Mouse (Mus musculus): ENCODE results near the gene Gm10073. TPM values are rescaled to one million over a fixed set of nuclear protein-coding genes. Genes with fewer than 3 reads are reported as not detected.
"Not testable (repeated sequence)": the region's sequence is repeated elsewhere in the genome, so short reads cannot be mapped to it uniquely, and the experiment has no call there.

The Gm10073 gene
- total and polyA plus RNA-seq, 2 experiments: 12.4 to 64.6 TPM

GRCm38 (mm10) chr8:106597067-106597466, 23.8 kb upstream of the Gm10073 start:
- WGBS: 38% methylated on average over 5 of the region's 5 CpGs
- no peaks in the 10 kb centered on the region for H3K79me2 ChIP-seq (ENCODE audit: control insufficient read depth, insufficient read depth, low read length)

GRCm38 (mm10) chr8:106595623-106596022, 22.4 kb upstream of the Gm10073 start:
- not testable (repeated sequence) for H3K79me2 ChIP-seq (ENCODE audit: control insufficient read depth, insufficient read depth, low read length); H3K9ac ChIP-seq (ENCODE audit: low read depth, low read length); H3K27ac ChIP-seq (replicated peaks; ENCODE audit: insufficient read depth, low read depth, low read length)

More at GRCm38 (mm10) chr8:106597067-106597466, 23.8 kb upstream of the Gm10073 start:
- no peaks in the 10 kb centered on the region for H3K27me3 ChIP-seq (ENCODE audit: control insufficient read depth, insufficient read depth, low read length)
- H3K9ac ChIP-seq (ENCODE audit: low read depth, low read length): no peak overlapping the region
- no peak overlapping the region for H3K27ac ChIP-seq (replicated peaks; ENCODE audit: insufficient read depth, low read depth, low read length)
- no peak for TF ChIP-seq CTCF (IDR thresholded peaks at IDR 0.05; ENCODE audit: low read depth, low read length)
- no peak for TF ChIP-seq POLR2A (IDR thresholded peaks at IDR 0.05; ENCODE audit: extremely low read depth, insufficient read depth, low read length)
- no peaks in the 10 kb centered on the region for H3K36me3 ChIP-seq (ENCODE audit: control insufficient read depth, insufficient read depth, low read length)
- DNase-seq (ENCODE audit: extremely low read depth, low read depth, low spot score): peak; percentile 73
- H3K4me3 ChIP-seq (ENCODE audit: insufficient read depth, low read depth, low read length): no peak overlapping the region
- H3K4me1 ChIP-seq (ENCODE audit: control insufficient read depth, insufficient read depth, low read length): peaks cover 11% of the 10 kb centered on the region; the same call in 1 of the 2 replicates

GRCm38 (mm10) chr8:106592458-106592857, 19.2 kb upstream of the Gm10073 start:
- no peak for TF ChIP-seq CTCF (IDR thresholded peaks at IDR 0.05; ENCODE audit: low read depth, low read length)
- TF ChIP-seq POLR2A (IDR thresholded peaks at IDR 0.05; ENCODE audit: extremely low read depth, insufficient read depth, low read length): no peak
- H3K4me1 ChIP-seq (ENCODE audit: control insufficient read depth, insufficient read depth, low read length): peaks cover 8% of the 10 kb centered on the region; the same call in 1 of the 2 replicates
- no peak overlapping the region for H3K9ac ChIP-seq (ENCODE audit: low read depth, low read length)
- no peak overlapping the region for H3K4me3 ChIP-seq (ENCODE audit: insufficient read depth, low read depth, low read length)
- no peaks in the 10 kb centered on the region for H3K36me3 ChIP-seq (ENCODE audit: control insufficient read depth, insufficient read depth, low read length)
- H3K27me3 ChIP-seq (ENCODE audit: control insufficient read depth, insufficient read depth, low read length): no peaks in the 10 kb centered on the region
- H3K79me2 ChIP-seq (ENCODE audit: control insufficient read depth, insufficient read depth, low read length): no peaks in the 10 kb centered on the region
- WGBS: 45% methylated on average over 3 of the region's 3 CpGs
- no peak for DNase-seq (ENCODE audit: extremely low read depth, low read depth, low spot score)
- H3K27ac ChIP-seq (replicated peaks; ENCODE audit: insufficient read depth, low read depth, low read length): no peak overlapping the region

More at GRCm38 (mm10) chr8:106595623-106596022, 22.4 kb upstream of the Gm10073 start:
- not testable (repeated sequence) for H3K27me3 ChIP-seq (ENCODE audit: control insufficient read depth, insufficient read depth, low read length); H3K4me3 ChIP-seq (ENCODE audit: insufficient read depth, low read depth, low read length); DNase-seq (ENCODE audit: extremely low read depth, low read depth, low spot score); H3K36me3 ChIP-seq (ENCODE audit: control insufficient read depth, insufficient read depth, low read length)
- H3K4me1 ChIP-seq (ENCODE audit: control insufficient read depth, insufficient read depth, low read length): peaks cover 11% of the 10 kb centered on the region; the same call in 1 of the 2 replicates
- WGBS: 72% methylated on average over 3 of the region's 3 CpGs

- no peaks in the 10 kb centered on the region for H3K36me3 ChIP-seq (ENCODE audit: control insufficient read depth, insufficient read depth, low read length)
- 0 out of 2 replicates have a peak overlapping the region, but pooled peaks have one; percentile 1 for H3K27ac ChIP-seq (replicated peaks; ENCODE audit: insufficient read depth, low read depth, low read length)
- H3K9ac ChIP-seq (ENCODE audit: low read depth, low read length): no peak overlapping the region
- 16% methylated on average over 3 of the region's 3 CpGs for whole genome bisulfite sequencing
- TF ChIP-seq POLR2A (IDR thresholded peaks at IDR 0.05; ENCODE audit: extremely low read depth, insufficient read depth, low read length) (no peak), CTCF (IDR thresholded peaks at IDR 0.05; ENCODE audit: low read depth, low read length) (no peak)
- H3K4me1 ChIP-seq (ENCODE audit: control insufficient read depth, insufficient read depth, low read length): no peaks in the 10 kb centered on the region; the same call in 1 of the 2 replicates
- H3K4me3 ChIP-seq (ENCODE audit: insufficient read depth, low read depth, low read length): no peak overlapping the region
- DNase-seq (ENCODE audit: extremely low read depth, low read depth, low spot score): peak; percentile 70
- H3K79me2 ChIP-seq (ENCODE audit: control insufficient read depth, insufficient read depth, low read length): no peaks in the 10 kb centered on the region
- H3K27me3 ChIP-seq (ENCODE audit: control insufficient read depth, insufficient read depth, low read length): no peaks in the 10 kb centered on the region
Measured at GRCm38 (mm10) chr8:106588443-106589431, 15.5 kb upstream of the Gm10073 start.

GRCm38 (mm10) chr8:106586896-106587295, 13.6 kb upstream of the Gm10073 start:
- WGBS: 95% methylated on average over 8 of the region's 8 CpGs
- Histone ChIP-seq H3K4me3 (ENCODE audit: insufficient read depth, low read depth, low read length) (no peak overlapping the region), H3K9ac (ENCODE audit: low read depth, low read length) (no peak overlapping the region), H3K27me3 (ENCODE audit: control insufficient read depth, insufficient read depth, low read length) (no peaks in the 10 kb centered on the region), H3K79me2 (ENCODE audit: control insufficient read depth, insufficient read depth, low read length) (no peaks in the 10 kb centered on the region), H3K27ac (replicated peaks; ENCODE audit: insufficient read depth, low read depth, low read length) (no peak overlapping the region), H3K4me1 (ENCODE audit: control insufficient read depth, insufficient read depth, low read length) (no peaks in the 10 kb centered on the region; the same call in 1 of the 2 replicates), H3K36me3 (ENCODE audit: control insufficient read depth, insufficient read depth, low read length) (no peaks in the 10 kb centered on the region)
- TF ChIP-seq POLR2A (IDR thresholded peaks at IDR 0.05; ENCODE audit: extremely low read depth, insufficient read depth, low read length): no peak
- TF ChIP-seq CTCF (IDR thresholded peaks at IDR 0.05; ENCODE audit: low read depth, low read length): no peak
- no peak for DNase-seq (ENCODE audit: extremely low read depth, low read depth, low spot score)

GRCm38 (mm10) chr8:106585671-106586037, 12.4 kb upstream of the Gm10073 start:
- WGBS: 89% methylated on average over 3 of the region's 3 CpGs
- no peak for TF ChIP-seq CTCF (IDR thresholded peaks at IDR 0.05; ENCODE audit: low read depth, low read length)
- no peaks in the 10 kb centered on the region; the same call in 1 of the 2 replicates for H3K4me1 ChIP-seq (ENCODE audit: control insufficient read depth, insufficient read depth, low read length)
- no peaks in the 10 kb centered on the region for H3K27me3 ChIP-seq (ENCODE audit: control insufficient read depth, insufficient read depth, low read length)
- no peak for DNase-seq (ENCODE audit: extremely low read depth, low read depth, low spot score)
- no peaks in the 10 kb centered on the region for H3K36me3 ChIP-seq (ENCODE audit: control insufficient read depth, insufficient read depth, low read length)
- H3K79me2 ChIP-seq (ENCODE audit: control insufficient read depth, insufficient read depth, low read length): no peaks in the 10 kb centered on the region
- H3K27ac ChIP-seq (replicated peaks; ENCODE audit: insufficient read depth, low read depth, low read length): no peak overlapping the region
- no peak overlapping the region for H3K4me3 ChIP-seq (ENCODE audit: insufficient read depth, low read depth, low read length)
- no peak overlapping the region for H3K9ac ChIP-seq (ENCODE audit: low read depth, low read length)

Measured in liver, adult 2 months (tissue).